In the genomic region with DNA sequence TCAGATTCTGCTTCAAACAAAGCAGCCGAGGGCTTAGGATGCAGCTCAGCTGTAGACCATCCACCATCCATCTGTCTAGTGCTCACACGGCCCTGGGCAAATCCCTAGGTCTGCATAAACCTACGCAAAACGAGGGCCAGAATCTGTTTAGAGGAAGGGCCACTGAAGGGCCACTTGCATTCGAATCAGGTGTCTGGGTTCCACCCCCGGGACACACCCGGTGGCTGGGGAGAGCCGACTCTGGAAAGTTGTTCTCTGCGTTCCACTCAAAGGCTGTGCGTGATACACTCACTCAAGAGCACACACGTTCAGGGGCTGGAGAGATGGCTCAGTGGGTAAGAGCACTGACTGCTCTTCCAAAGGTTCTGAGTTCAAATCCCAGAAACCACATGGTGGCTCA, we compare ENCODE assay signal across 13 mouse cellular contexts.
"Had no signal": no experiment of that assay in that cellular context is flagged by ENCODE, and none has a peak within 500 bp of the region (broad histone marks: within the 10 kb centered on the region; RNA-seq: fewer than 3 reads in every experiment).

No protein-coding gene starts in this region.

- H3K9me3 ChIP-seq: liver, embryonic 13.5 days had no signal

- H3K4me2 ChIP-seq: liver, embryonic 13.5 days; midbrain, embryonic 11.5 days had no signal

- H3K27ac ChIP-seq: kidney, postnatal 0 days; left cerebral cortex, adult 2 months; liver, embryonic 13.5 days; stomach, postnatal 0 days had no signal

- H3K9ac ChIP-seq: liver, embryonic 13.5 days had no signal

- H3K36me3 ChIP-seq: liver, embryonic 13.5 days had no signal

- H3K4me3 ChIP-seq: left cerebral cortex, adult 2 months; liver, embryonic 13.5 days had no signal

- DNase-seq: kidney, postnatal 36 days; layer of hippocampus, postnatal 36 days; liver, embryonic 13.5 days; lung, adult 2 months; lung, postnatal 14 days; lung, postnatal 4 days; midbrain, embryonic 14.5 days; thymus, adult 2 months; thymus, postnatal 25 days had no signal
